Mouse (Mus musculus) CH12.LX (cell line): ENCODE measurements around the gene Cdca7. TPM values are rescaled to one million over a fixed set of nuclear protein-coding genes. Genes with fewer than 3 reads are reported as not detected.

Experiments
- DNase-seq: peaks from one replicate; pipeline ENCODE4 v3.0.0-alpha.2; 2013; ENCODE audit errors: extremely low read depth
- H3K27ac ChIP-seq: 2 replicates; pipeline ENCODE4 v1.5.1; 2012; ENCODE audit warnings: low read depth, mild to moderate bottlenecking, control low read depth, moderate library complexity; ENCODE audit not compliant: insufficient read depth
- H3K27me3 ChIP-seq: replicated peaks from 2 replicates; pipeline ENCODE3; 2012; ENCODE audit warnings: inconsistent platforms
- H3K36me3 ChIP-seq, 2 experiments: replicated peaks in 1 of 2; 2 replicates each; pipeline versions ENCODE3 to v1.6.1; 2012; ENCODE audit warnings: inconsistent platforms in 1 of 2, low read length in 1 of 2, mild to moderate bottlenecking in 1 of 2, mixed read lengths in 1 of 2, moderate library complexity in 1 of 2; ENCODE audit not compliant: control insufficient read depth in 1 of 2, insufficient read depth in 1 of 2
- H3K4me1 ChIP-seq, 2 experiments: 2 replicates each; pipeline ENCODE4 v1.6.1; 2012; ENCODE audit warnings: inconsistent platforms in 1 of 2, moderate library complexity in 1 of 2; ENCODE audit not compliant: insufficient read depth in 2 of 2, control insufficient read depth in 1 of 2
- H3K4me2 ChIP-seq: 2 replicates; pipeline ENCODE4 v1.6.1; 2012; ENCODE audit warnings: low read depth, mild to moderate bottlenecking, control low read depth; ENCODE audit not compliant: poor library complexity, insufficient read depth, severe bottlenecking
- H3K4me3 ChIP-seq, 3 experiments: fragments of 150-350 bp in 1 of 3; sonication (generic) in 1 of 3; replicated peaks in 1 of 3; 2 replicates each; pipeline versions ENCODE3 to v1.5.1; 2011 to 2012; ENCODE audit warnings: low read depth in 2 of 3, low read length in 2 of 3, mild to moderate bottlenecking in 2 of 3, moderate library complexity in 2 of 3, control low read depth in 1 of 3, improper control_type of control experiment in 1 of 3, inconsistent platforms in 1 of 3, mixed read lengths in 1 of 3; ENCODE audit not compliant: poor library complexity in 1 of 3
- H3K79me2 ChIP-seq: replicated peaks from 2 replicates; pipeline ENCODE4 v1.6.1; 2012; ENCODE audit warnings: mild to moderate bottlenecking, moderate library complexity; ENCODE audit not compliant: control insufficient read depth, poor library complexity, insufficient read depth, severe bottlenecking; ENCODE audit errors: extremely low read depth
- H3K9ac ChIP-seq: 2 replicates; pipeline ENCODE4 v1.6.1; 2012; ENCODE audit warnings: low read depth, mild to moderate bottlenecking, control low read depth, moderate library complexity; ENCODE audit not compliant: insufficient read depth
- H3K9me3 ChIP-seq: replicated peaks from 2 replicates; pipeline ENCODE3; 2012; ENCODE audit warnings: low read length, inconsistent platforms, mixed read lengths
- BHLHE40 ChIP-seq: IDR thresholded peaks from 2 replicates; pipeline ENCODE4 v1.6.1; 2011; ENCODE audit warnings: mild to moderate bottlenecking, low read depth, low read length, improper control_type of control experiment
- CHD1 ChIP-seq: IDR thresholded peaks from 2 replicates; pipeline ENCODE4 v1.6.1; 2012; ENCODE audit warnings: low read depth, low read length, improper control_type of control experiment, inconsistent platforms
- CTCF ChIP-seq, 2 experiments: IDR thresholded peaks in 1 of 2; conservative IDR thresholded peaks in 1 of 2; 2 replicates each; pipeline ENCODE4 v1.5.1; 2011 to 2012; ENCODE audit warnings: low read depth in 2 of 2, low read length in 2 of 2, improper control_type of control experiment in 1 of 2, inconsistent platforms in 1 of 2, mild to moderate bottlenecking in 1 of 2, moderate library complexity in 1 of 2
- ELF1 ChIP-seq: IDR thresholded peaks from 2 replicates; pipeline ENCODE4 v1.6.1; 2014; ENCODE audit warnings: low read depth, mild to moderate bottlenecking, inconsistent platforms, low read length, improper control_type of control experiment
- EP300 ChIP-seq: IDR thresholded peaks from 2 replicates; pipeline ENCODE4 v1.6.1; 2011; ENCODE audit warnings: low read length, improper control_type of control experiment
- IRF4 ChIP-seq: IDR thresholded peaks from 2 replicates; pipeline ENCODE4 v1.6.1; 2014; ENCODE audit warnings: low read depth, mild to moderate bottlenecking, inconsistent platforms, low read length, improper control_type of control experiment
- JUN ChIP-seq: IDR thresholded peaks from 2 replicates; pipeline ENCODE4 v1.6.1; 2011; ENCODE audit warnings: low read depth, mild to moderate bottlenecking, low read length, improper control_type of control experiment, moderate library complexity; ENCODE audit not compliant: insufficient read depth
- MXI1 ChIP-seq: IDR thresholded peaks from 2 replicates; pipeline ENCODE4 v1.6.1; 2011; ENCODE audit warnings: mild to moderate bottlenecking, low read depth, low read length, improper control_type of control experiment
- NELFE ChIP-seq: IDR thresholded peaks from 2 replicates; pipeline ENCODE4 v1.6.1; 2011; ENCODE audit warnings: low read depth, low read length, improper control_type of control experiment
- NRF1 ChIP-seq: IDR thresholded peaks from 2 replicates; pipeline ENCODE4 v1.6.1; 2014; ENCODE audit warnings: low read depth, mild to moderate bottlenecking, inconsistent platforms, low read length, improper control_type of control experiment, moderate library complexity
- PAX5 ChIP-seq: IDR thresholded peaks from 2 replicates; pipeline ENCODE4 v1.6.1; 2012; ENCODE audit warnings: low read length, inconsistent platforms, mixed read lengths
- POLR2A ChIP-seq: IDR thresholded peaks from 2 replicates; pipeline ENCODE4 v1.6.1; 2011; ENCODE audit warnings: low read depth, mild to moderate bottlenecking, improper control_type of control experiment, low read length
- POLR2AphosphoS2 ChIP-seq: IDR thresholded peaks from 2 replicates; pipeline ENCODE4 v1.6.1; 2011; ENCODE audit warnings: low read depth, low read length, improper control_type of control experiment
- RAD21 ChIP-seq: IDR thresholded peaks from 2 replicates; pipeline ENCODE4 v1.6.1; 2011; ENCODE audit warnings: low read depth, mild to moderate bottlenecking, low read length, improper control_type of control experiment, moderate library complexity
- RCOR1 ChIP-seq: conservative IDR thresholded peaks from 2 replicates; pipeline ENCODE4 v1.6.1; 2012; ENCODE audit warnings: low read depth, mild to moderate bottlenecking, inconsistent platforms, low read length, improper control_type of control experiment
- SMC3 ChIP-seq: IDR thresholded peaks from 2 replicates; pipeline ENCODE4 v1.6.1; 2011; ENCODE audit warnings: low read depth, low read length, improper control_type of control experiment
- TBP ChIP-seq: conservative IDR thresholded peaks from 2 replicates; pipeline ENCODE4 v1.6.1; 2011; ENCODE audit warnings: low read depth, low read length, improper control_type of control experiment
- TCF12 ChIP-seq: IDR thresholded peaks from 2 replicates; pipeline ENCODE4 v1.6.1; 2014; ENCODE audit warnings: low read depth, mild to moderate bottlenecking, inconsistent platforms, low read length, improper control_type of control experiment
- UBTF ChIP-seq: IDR thresholded peaks from 2 replicates; pipeline ENCODE4 v1.6.1; 2012; ENCODE audit warnings: low read depth, mild to moderate bottlenecking, inconsistent platforms, low read length, improper control_type of control experiment, moderate library complexity
- USF2 ChIP-seq: conservative IDR thresholded peaks from 2 replicates; pipeline ENCODE4 v1.6.1; 2011; ENCODE audit warnings: low read depth, low read length, improper control_type of control experiment
- ZC3H11A ChIP-seq: IDR thresholded peaks from 2 replicates; pipeline ENCODE4 v1.6.1; 2012; ENCODE audit warnings: low read depth, mild to moderate bottlenecking, inconsistent platforms, low read length, improper control_type of control experiment
- dilution Hi-C: fragments of 300-500 bp; cut with MboI; formaldehyde crosslinking; loops from 2 replicates; pipeline ENCODE4 v1.14.3; 2020; ENCODE audit warnings: low sequenced_read_pairs; ENCODE audit not compliant: extremely low pct_unique_long_range_greater_than_20kb, extremely low pct_ligation_motif_present
- in situ Hi-C: fragments of 300-500 bp; cut with MboI; formaldehyde crosslinking; loops from 3 replicates; pipeline ENCODE4 v1.14.3; 2019; ENCODE audit warnings: low sequenced_read_pairs, low pct_ligation_motif_present, low pct_unique_long_range_greater_than_20kb, mixed read lengths
- polyA plus RNA-seq: library from polyadenylated mRNA; unstranded; fragments of >175 nt; gene quantifications from 2 replicates; pipeline ENCODE4 v1.2.1, GENCODE M21; 2012; ENCODE audit warnings: low read depth; ENCODE audit not compliant: insufficient read length
- total RNA-seq, 2 experiments: library from RNA; depleted of rRNA; stranded (reverse); fragments of 300-350 nt in 1 of 2; fragments of >200 nt in 1 of 2; gene quantifications; 2 replicates each; pipeline ENCODE4 v1.2.3; 2012 to 2014

Cdca7 gene
- total and polyA plus RNA-seq, 3 experiments = 83.5 to 202 (median 114) TPM

GRCm38 (mm10) chr2:72502041-72502813 is 26.3 kb downstream of the Cdca7 start:
- dilution Hi-C loops (no loop called here), in situ Hi-C loops (no loop called here)
- DNase-seq = no peak
- H3K36me3 ChIP-seq = no peaks in the 10 kb centered on the region
- no peaks in the 10 kb centered on the region for H3K79me2 ChIP-seq
- H3K9me3 ChIP-seq = peaks cover 2% of the 10 kb centered on the region
- H3K9ac ChIP-seq = no peak overlapping the region
- H3K4me2 ChIP-seq = no peak overlapping the region
- TF ChIP-seq TBP (no peak), RAD21 (no peak), POLR2AphosphoS2 (no peak), JUN (no peak), PAX5 (no peak), USF2 (no peak)
- H3K4me3 ChIP-seq = no peak overlapping the region
- H3K4me1 ChIP-seq = no peaks in the 10 kb centered on the region
- H3K27me3 ChIP-seq = peaks cover 2% of the 10 kb centered on the region
- no peak overlapping the region for H3K27ac ChIP-seq

GRCm38 (mm10) chr2:72503646-72504045 is 27.7 kb downstream of the Cdca7 start:
- Histone ChIP-seq H3K4me3 (no peak overlapping the region), H3K36me3 (no peaks in the 10 kb centered on the region), H3K27ac (no peak overlapping the region), H3K9ac (no peak overlapping the region), H3K9me3 (peaks cover 2% of the 10 kb centered on the region), H3K79me2 (no peaks in the 10 kb centered on the region), H3K4me1 (no peaks in the 10 kb centered on the region), H3K4me2 (no peak overlapping the region), H3K27me3 (peaks cover 2% of the 10 kb centered on the region)
- dilution Hi-C loops (no loop called here), in situ Hi-C loops (no loop called here)
- no peak for TF ChIP-seq TCF12
- TF ChIP-seq JUN = no peak
- no peak for TF ChIP-seq CHD1
- no peak for TF ChIP-seq NELFE
- TF ChIP-seq SMC3 = no peak
- no peak for TF ChIP-seq CTCF (conservative IDR thresholded peaks at IDR 0.05 in 1 of 2, IDR thresholded peaks at IDR 0.05 in 1 of 2; ENCODE audit: low read depth in 2 of 2, low read length in 2 of 2)
- TF ChIP-seq ELF1 = no peak
- no peak for TF ChIP-seq POLR2A
- TF ChIP-seq TBP = no peak
- no peak for TF ChIP-seq MXI1
- no peak for TF ChIP-seq IRF4
- TF ChIP-seq NRF1 = no peak
- TF ChIP-seq RCOR1 = no peak
- no peak for TF ChIP-seq ZC3H11A
- no peak for TF ChIP-seq POLR2AphosphoS2
- TF ChIP-seq UBTF = no peak
- no peak for TF ChIP-seq BHLHE40
- TF ChIP-seq EP300 = no peak
- no peak for DNase-seq
